Mouse (Mus musculus) spleen, adult 2 months (tissue): Measurements from ENCODE around the gene Smoc1. TPM values are rescaled to one million over a fixed set of nuclear protein-coding genes. Genes with fewer than 3 reads are reported as not detected.

Source experiments
- DNase-seq, 2 experiments: peaks; one replicate each; pipeline versions ENCODE4 v3.0.0 to v3.0.0-alpha.2; 2012 to 2021; ENCODE audit warnings: low spot score in 2 of 2, low read depth in 1 of 2
- H3K27ac ChIP-seq: fragments of 200-500 bp; 2 replicates; pipeline ENCODE4 v1.5.1; 2012; ENCODE audit warnings: low read length, inconsistent platforms; ENCODE audit not compliant: insufficient read depth
- H3K27me3 ChIP-seq: fragments of 200-500 bp; 2 replicates; pipeline ENCODE4 v1.6.1; 2012; ENCODE audit warnings: mild to moderate bottlenecking, moderate library complexity, low read length, inconsistent platforms; ENCODE audit not compliant: control insufficient read depth, insufficient read depth
- H3K36me3 ChIP-seq: fragments of 200-500 bp; 2 replicates; pipeline ENCODE4 v1.6.1; 2012; ENCODE audit warnings: mild to moderate bottlenecking, low read length, inconsistent platforms; ENCODE audit not compliant: control insufficient read depth, insufficient read depth
- H3K4me1 ChIP-seq: fragments of 200-500 bp; 2 replicates; pipeline ENCODE4 v1.6.1; 2011; ENCODE audit warnings: inconsistent platforms; ENCODE audit not compliant: control insufficient read depth, insufficient read depth, insufficient read length
- H3K4me3 ChIP-seq: fragments of 200-500 bp; 2 replicates; pipeline ENCODE4 v1.5.1; 2011; ENCODE audit warnings: mild to moderate bottlenecking, inconsistent platforms; ENCODE audit not compliant: insufficient read depth, insufficient read length; ENCODE audit errors: extremely low read depth
- CTCF ChIP-seq: fragments of 200-500 bp; IDR thresholded peaks from 2 replicates; pipeline ENCODE4 v1.5.1; 2011; ENCODE audit warnings: mild to moderate bottlenecking, inconsistent platforms; ENCODE audit not compliant: insufficient read depth, insufficient read length, insufficient replicate concordance; ENCODE audit errors: extremely low read depth
- POLR2A ChIP-seq: fragments of 200-500 bp; IDR thresholded peaks from 2 replicates; pipeline ENCODE4 v1.6.1; 2011; ENCODE audit warnings: low read depth, low read length, inconsistent platforms
- WGBS: fragments of 180-500 bp; shearing (Covaris S2); methylation state at CpG from one replicate; pipeline ENCODE4 v1.1.7; 2018; 5-methylcytosine and 5-hydroxymethylcytosine counted together
- polyA plus RNA-seq: library from polyadenylated mRNA; depleted of rRNA; stranded (reverse); fragments of >200 nt; gene quantifications from 2 replicates; pipeline ENCODE4 v1.2.3, GENCODE M21; 2012

Smoc1 gene
- polyA plus RNA-seq, 1 experiment: 0.51 TPM

- no peak overlapping the region for H3K4me3 ChIP-seq
- DNase-seq: no peak
- TF ChIP-seq CTCF (no peak), POLR2A (no peak)
- no peaks in the 10 kb centered on the region for H3K27me3 ChIP-seq
- WGBS: 72% methylated on average over 3 of the region's 3 CpGs
- H3K4me1 ChIP-seq: no peaks in the 10 kb centered on the region
- H3K36me3 ChIP-seq: no peaks in the 10 kb centered on the region
- H3K27ac ChIP-seq: no peak overlapping the region
Measured at GRCm38 (mm10) chr12:81074941-81075340, 48.3 kb downstream of the Smoc1 start.

GRCm38 (mm10) chr12:81077953-81078646 lies 51.5 kb downstream of the Smoc1 start:
- H3K4me3 ChIP-seq: no peak overlapping the region
- H3K27ac ChIP-seq: no peak overlapping the region
- no peaks in the 10 kb centered on the region for H3K36me3 ChIP-seq
- no peak for TF ChIP-seq POLR2A
- no peak for TF ChIP-seq CTCF
- 74% methylated on average over 2 of the region's 2 CpGs for WGBS
- no peaks in the 10 kb centered on the region for H3K4me1 ChIP-seq
- H3K27me3 ChIP-seq: no peaks in the 10 kb centered on the region
- no peak for DNase-seq

GRCm38 (mm10) chr12:81080345-81080744 lies 53.7 kb downstream of the Smoc1 start:
- 86% methylated on average over 5 of the region's 5 CpGs for WGBS

GRCm38 (mm10) chr12:81081031-81081430 lies 54.4 kb downstream of the Smoc1 start:
- Histone ChIP-seq H3K4me3 (no peak overlapping the region), H3K27ac (no peak overlapping the region), H3K27me3 (no peaks in the 10 kb centered on the region), H3K36me3 (no peaks in the 10 kb centered on the region), H3K4me1 (no peaks in the 10 kb centered on the region)
- DNase-seq: no peak
- TF ChIP-seq POLR2A (no peak), CTCF (no peak)
- 83% methylated on average over 3 of the region's 3 CpGs for WGBS

More at GRCm38 (mm10) chr12:81080345-81080744, 53.7 kb downstream of the Smoc1 start:
- Histone ChIP-seq H3K4me1 (no peaks in the 10 kb centered on the region), H3K36me3 (no peaks in the 10 kb centered on the region), H3K27ac (no peak overlapping the region), H3K4me3 (no peak overlapping the region), H3K27me3 (no peaks in the 10 kb centered on the region)
- no peak for DNase-seq
- TF ChIP-seq CTCF (no peak), POLR2A (no peak)

- H3K27me3 ChIP-seq: no peaks in the 10 kb centered on the region
- TF ChIP-seq POLR2A: no peak
- no peaks in the 10 kb centered on the region for H3K36me3 ChIP-seq
- H3K4me1 ChIP-seq: no peaks in the 10 kb centered on the region
- no peak overlapping the region for H3K4me3 ChIP-seq
- WGBS: 81% methylated on average over 5 of the region's 5 CpGs
- no peak overlapping the region for H3K27ac ChIP-seq
- no peak for DNase-seq
Measured at GRCm38 (mm10) chr12:81083146-81083545, 56.5 kb downstream of the Smoc1 start.

GRCm38 (mm10) chr12:81085244-81085643 lies 58.6 kb downstream of the Smoc1 start:
- no peaks in the 10 kb centered on the region for H3K27me3 ChIP-seq
- no peak overlapping the region for H3K4me3 ChIP-seq
- H3K4me1 ChIP-seq: no peaks in the 10 kb centered on the region
- WGBS: 84% methylated on average over 1 of the region's 1 CpGs
- DNase-seq: no peak
- TF ChIP-seq POLR2A (no peak), CTCF (no peak)
- H3K36me3 ChIP-seq: no peaks in the 10 kb centered on the region
- no peak overlapping the region for H3K27ac ChIP-seq

- WGBS: 78% methylated on average over 5 of the region's 5 CpGs
- TF ChIP-seq POLR2A (no peak), CTCF (no peak)
Measured at GRCm38 (mm10) chr12:81088131-81088530, 61.5 kb downstream of the Smoc1 start.

More at GRCm38 (mm10) chr12:81088131-81088530, 61.5 kb downstream of the Smoc1 start:
- Histone ChIP-seq H3K27ac (no peak overlapping the region), H3K27me3 (no peaks in the 10 kb centered on the region), H3K36me3 (no peaks in the 10 kb centered on the region), H3K4me3 (no peak overlapping the region), H3K4me1 (no peaks in the 10 kb centered on the region)
- no peak for DNase-seq
